Mouse (Mus musculus) forebrain, embryonic 16.5 days (tissue): ENCODE measurements around the gene 9830107B12Rik. TPM values are rescaled to one million over a fixed set of nuclear protein-coding genes. Genes with fewer than 3 reads are reported as not detected.
A peak's percentile ranks its signal among the peaks of the same experiment; 100 is the strongest.

Experiments
- ATAC-seq: fragments of 200-750 bp; cut with Nextera tagmentation; 2 replicates; pipeline ENCODE4 v1.8.0; 2017; ENCODE audit warnings: mild to moderate bottlenecking, moderate library complexity
- H3K27ac ChIP-seq: fragments of 300-500 bp; sonication (generic); 2 replicates; pipeline ENCODE4 v1.5.1; 2014; ENCODE audit warnings: low read length, control low read depth
- H3K27me3 ChIP-seq: fragments of 300-500 bp; sonication (generic); replicated peaks from 2 replicates; pipeline ENCODE4 v1.6.1; 2014; ENCODE audit warnings: low read length; ENCODE audit not compliant: control insufficient read depth, insufficient read depth
- H3K36me3 ChIP-seq: fragments of 300-500 bp; sonication (generic); 2 replicates; pipeline ENCODE4 v1.6.1; 2014; ENCODE audit not compliant: control insufficient read depth, insufficient read depth
- H3K4me1 ChIP-seq: fragments of 300-500 bp; sonication (generic); replicated peaks from 2 replicates; pipeline ENCODE4 v1.6.1; 2014; ENCODE audit warnings: low read length; ENCODE audit not compliant: control insufficient read depth, insufficient read depth
- H3K4me2 ChIP-seq: fragments of 300-500 bp; sonication (generic); 2 replicates; pipeline ENCODE4 v1.6.1; 2014; ENCODE audit warnings: mild to moderate bottlenecking, low read length, control low read depth
- H3K4me3 ChIP-seq: fragments of 300-500 bp; sonication (generic); replicated peaks from 2 replicates; pipeline ENCODE4 v1.5.1; 2014; ENCODE audit warnings: mild to moderate bottlenecking, low read length, control low read depth
- H3K9ac ChIP-seq: fragments of 300-500 bp; sonication (generic); replicated peaks from 2 replicates; pipeline ENCODE4 v1.6.1; 2014; ENCODE audit warnings: low read depth, low read length, control low read depth
- H3K9me3 ChIP-seq: fragments of 300-500 bp; sonication (generic); 2 replicates; pipeline ENCODE4 v1.6.1; 2016; ENCODE audit warnings: low read length; ENCODE audit not compliant: control insufficient read depth
- WGBS: fragments of 180-500 bp; shearing (Covaris S2); extraction: QIAGEN DNeasy Blood & Tissue Kit; methylation state at CpG from one replicate; pipeline ENCODE4 v1.1.7; 2014; 5-methylcytosine and 5-hydroxymethylcytosine counted together
- polyA plus RNA-seq: library from polyadenylated mRNA; unstranded; fragments of >200 nt; fragmentation: Nextera tagmentation; extraction: Ambion mirVana; gene quantifications from 2 replicates; pipeline ENCODE4 v1.2.1, GENCODE M21; 2015

The 9830107B12Rik gene
- polyA plus RNA-seq, 1 experiment from 2014 or later = not detected

- 46% methylated on average over 8 of the region's 8 CpGs for WGBS
These were observed 35.4 kb downstream of the 9830107B12Rik start for GRCm38 (mm10) chr17:48110547-48111287.

DNA sequence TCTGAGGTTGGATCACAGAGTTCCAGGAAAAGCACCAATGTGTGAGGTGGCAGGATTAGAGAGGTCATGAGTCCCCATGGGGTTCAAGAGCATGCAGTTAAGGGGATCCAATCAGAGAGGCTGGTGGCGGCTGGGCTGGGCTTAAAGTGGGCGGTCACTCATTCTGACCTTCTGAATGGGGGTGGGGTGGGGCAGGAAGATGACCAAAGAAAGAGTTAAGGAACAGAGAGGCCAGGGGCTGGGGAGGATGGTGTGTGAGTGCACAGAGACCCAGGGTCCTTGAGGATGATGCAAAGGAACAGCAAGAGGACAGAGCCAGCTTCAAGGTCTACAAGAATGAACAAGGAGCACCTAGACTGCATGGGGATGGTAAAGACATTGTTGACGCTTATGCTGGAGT is 37.5 kb downstream of the 9830107B12Rik start:
- no peak for ATAC-seq
- whole genome bisulfite sequencing = 73% methylated on average over 3 of the region's 3 CpGs
- no peak overlapping the region for H3K4me2 ChIP-seq

More at GRCm38 (mm10) chr17:48110547-48111287, 35.4 kb downstream of the 9830107B12Rik start:
- Histone ChIP-seq H3K4me3 (no peak overlapping the region), H3K9me3 (no peaks in the 10 kb centered on the region), H3K27ac (no peak overlapping the region), H3K4me2 (no peak overlapping the region), H3K27me3 (no peaks in the 10 kb centered on the region), H3K9ac (no peak overlapping the region), H3K4me1 (no peaks in the 10 kb centered on the region), H3K36me3 (no peaks in the 10 kb centered on the region)
- no peak for ATAC-seq

GRCm38 (mm10) chr17:48107862-48108261 is 38.2 kb downstream of the 9830107B12Rik start:
- Histone ChIP-seq H3K4me3 (no peak overlapping the region), H3K9me3 (no peaks in the 10 kb centered on the region), H3K27ac (no peak overlapping the region), H3K4me1 (no peaks in the 10 kb centered on the region), H3K36me3 (no peaks in the 10 kb centered on the region), H3K27me3 (0 out of 2 replicates have a peak, but pooled peaks cover 3% of the 10 kb centered on the region), H3K4me2 (no peak overlapping the region), H3K9ac (no peak overlapping the region)
- 54% methylated on average over 6 of the region's 6 CpGs for WGBS
- ATAC-seq = no peak

More for the DNA sequence above, 37.5 kb downstream of the 9830107B12Rik start:
- Histone ChIP-seq H3K4me3 (no peak overlapping the region), H3K36me3 (no peaks in the 10 kb centered on the region), H3K9me3 (no peaks in the 10 kb centered on the region), H3K4me1 (no peaks in the 10 kb centered on the region), H3K27ac (no peak overlapping the region), H3K27me3 (0 out of 2 replicates have a peak, but pooled peaks cover 1% of the 10 kb centered on the region), H3K9ac (no peak overlapping the region)

DNA sequence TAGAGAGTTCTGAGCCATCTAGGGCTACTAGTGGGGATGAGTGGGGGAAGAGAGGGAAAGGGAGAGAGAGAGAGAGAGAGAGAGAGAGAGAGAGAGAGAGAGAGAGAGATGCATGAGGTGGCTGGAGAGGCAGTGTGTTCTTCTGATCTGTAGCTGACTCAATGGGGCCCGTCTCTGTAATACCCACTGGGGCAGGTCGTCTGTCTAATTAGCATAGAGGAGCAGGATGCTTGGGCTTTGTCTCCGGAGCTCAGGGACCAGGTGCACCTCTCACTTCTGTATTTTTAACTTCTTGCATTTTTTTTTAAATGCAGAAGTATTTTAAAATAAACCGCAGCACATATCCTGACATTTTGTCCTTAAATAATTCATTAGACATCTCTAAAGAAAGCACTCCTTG is 38.7 kb downstream of the 9830107B12Rik start:
- Histone ChIP-seq H3K27ac (no peak overlapping the region), H3K9me3 (no peaks in the 10 kb centered on the region), H3K4me3 (no peak overlapping the region), H3K4me2 (no peak overlapping the region), H3K9ac (no peak overlapping the region), H3K27me3 (0 out of 2 replicates have a peak, but pooled peaks cover 3% of the 10 kb centered on the region), H3K36me3 (no peaks in the 10 kb centered on the region), H3K4me1 (no peaks in the 10 kb centered on the region)
- no peak for ATAC-seq
- WGBS = 34% methylated on average over 4 of the region's 4 CpGs

GRCm38 (mm10) chr17:48100441-48101417 is 45.3 kb downstream of the 9830107B12Rik start:
- H3K4me1 ChIP-seq = peaks cover 27% of the 10 kb centered on the region
- no peak overlapping the region for H3K27ac ChIP-seq
- H3K4me2 ChIP-seq = peak overlapping the region; percentile 44
- peak overlapping the region; percentile 31 for H3K4me3 ChIP-seq
- H3K9ac ChIP-seq = no peak overlapping the region
- H3K9me3 ChIP-seq = no peaks in the 10 kb centered on the region
- no peaks in the 10 kb centered on the region for H3K36me3 ChIP-seq
- peaks cover 37% of the 10 kb centered on the region for H3K27me3 ChIP-seq
- 13% methylated on average over 20 of the region's 21 CpGs for WGBS
- ATAC-seq = peak; percentile 77

GRCm38 (mm10) chr17:48099312-48099711 is 46.8 kb downstream of the 9830107B12Rik start:
- Histone ChIP-seq H3K9me3 (no peaks in the 10 kb centered on the region), H3K36me3 (no peaks in the 10 kb centered on the region), H3K27ac (no peak overlapping the region), H3K4me3 (no peak overlapping the region), H3K4me2 (no peak overlapping the region), H3K27me3 (peaks cover 45% of the 10 kb centered on the region), H3K9ac (no peak overlapping the region), H3K4me1 (peaks cover 35% of the 10 kb centered on the region)
- ATAC-seq = no peak
- 12% methylated on average over 11 of the region's 11 CpGs for WGBS

DNA sequence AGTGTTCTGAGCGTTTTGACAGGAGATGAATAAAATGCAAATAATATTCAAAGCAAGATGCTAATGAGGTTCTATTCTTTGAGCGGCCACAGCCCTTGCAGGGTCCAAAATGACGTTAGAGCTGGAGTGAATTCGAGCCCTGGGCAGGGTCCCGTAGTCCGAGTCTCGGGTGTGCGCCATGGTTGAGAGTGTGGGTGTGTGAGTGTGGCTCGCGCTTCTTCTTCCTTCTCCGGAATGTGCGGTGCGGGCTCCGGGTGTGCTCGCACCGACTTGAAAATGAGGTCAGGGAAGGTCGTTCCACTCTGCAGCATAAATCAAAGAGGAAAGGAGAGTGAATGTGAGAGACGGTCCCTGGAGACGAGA is 47.6 kb downstream of the 9830107B12Rik start:
- H3K27me3 ChIP-seq = peaks cover 50% of the 10 kb centered on the region
- no peaks in the 10 kb centered on the region for H3K36me3 ChIP-seq
- H3K27ac ChIP-seq = no peak overlapping the region
- H3K4me3 ChIP-seq = peak overlapping the region; percentile 30
- H3K9ac ChIP-seq = peak overlapping the region; percentile 39; the same call in 1 of the 2 replicates
- 0 out of 2 replicates have a peak, but pooled peaks cover under 1% of the 10 kb centered on the region for H3K9me3 ChIP-seq
- H3K4me2 ChIP-seq = peak overlapping the region; percentile 49
- WGBS = under 1% methylated on average over 19 of the region's 19 CpGs
- H3K4me1 ChIP-seq = peaks cover 35% of the 10 kb centered on the region
- ATAC-seq = no peak

GRCm38 (mm10) chr17:48097743-48098527 is 48.1 kb downstream of the 9830107B12Rik start:
- ATAC-seq = no peak
- Histone ChIP-seq H3K4me1 (peaks cover 35% of the 10 kb centered on the region), H3K27ac (no peak overlapping the region), H3K27me3 (peaks cover 48% of the 10 kb centered on the region), H3K36me3 (no peaks in the 10 kb centered on the region), H3K4me2 (peak overlapping the region; percentile 49), H3K4me3 (peak overlapping the region; percentile 30), H3K9ac (peak overlapping the region; percentile 39), H3K9me3 (0 out of 2 replicates have a peak, but pooled peaks cover 2% of the 10 kb centered on the region)
- WGBS = under 1% methylated on average over 43 of the region's 43 CpGs
